Mouse (Mus musculus) embryonic facial prominence, embryonic 14.5 days (tissue): ENCODE results near the gene Itgam. TPM values are rescaled to one million over a fixed set of nuclear protein-coding genes. Genes with fewer than 3 reads are reported as not detected.
A peak's percentile ranks its signal among the peaks of the same experiment; 100 is the strongest.
"Not testable (repeated sequence)": the region's sequence is repeated elsewhere in the genome, so short reads cannot be mapped to it uniquely, and the experiment has no call there.

ENCODE experiments used
- ATAC-seq: fragments of 200-750 bp; cut with Nextera tagmentation; 2 replicates; pipeline ENCODE4 v1.8.0; 2017; ENCODE audit warnings: low read depth, moderate number of reproducible peaks, moderate TSS enrichment
- DNase-seq: peaks from one replicate; pipeline ENCODE4 v3.0.0-alpha.2; 2015; ENCODE audit warnings: low spot score
- H3K27ac ChIP-seq: fragments of 300-500 bp; sonication (generic); replicated peaks from 2 replicates; pipeline ENCODE4 v1.5.1; 2014; ENCODE audit warnings: low read depth, mild to moderate bottlenecking, low read length, moderate library complexity
- H3K27me3 ChIP-seq: fragments of 300-500 bp; sonication (generic); replicated peaks from 2 replicates; pipeline ENCODE4 v1.6.1; 2014; ENCODE audit warnings: low read length; ENCODE audit not compliant: control insufficient read depth, insufficient read depth
- H3K36me3 ChIP-seq: fragments of 300-500 bp; sonication (generic); 2 replicates; pipeline ENCODE4 v1.6.1; 2014; ENCODE audit warnings: low read length, mixed read lengths; ENCODE audit not compliant: control insufficient read depth, insufficient read depth
- H3K4me1 ChIP-seq: fragments of 300-500 bp; sonication (generic); 2 replicates; pipeline ENCODE4 v1.6.1; 2014; ENCODE audit warnings: antibody characterized with exemption, low read length; ENCODE audit not compliant: control insufficient read depth, insufficient read depth
- H3K4me2 ChIP-seq: fragments of 300-500 bp; sonication (generic); 2 replicates; pipeline ENCODE4 v1.6.1; 2014; ENCODE audit warnings: low read depth, mild to moderate bottlenecking, low read length, moderate library complexity, mixed read lengths
- H3K4me3 ChIP-seq: fragments of 300-500 bp; sonication (generic); 2 replicates; pipeline ENCODE4 v1.5.1; 2014; ENCODE audit warnings: low read depth, mild to moderate bottlenecking, low read length
- H3K9ac ChIP-seq: fragments of 300-500 bp; sonication (generic); 2 replicates; pipeline ENCODE4 v1.6.1; 2014; ENCODE audit warnings: low read depth, mild to moderate bottlenecking, low read length, moderate library complexity, mixed read lengths
- H3K9me3 ChIP-seq: fragments of 300-500 bp; sonication (generic); 2 replicates; pipeline ENCODE4 v1.6.1; 2016; ENCODE audit warnings: low read length; ENCODE audit not compliant: control insufficient read depth
- WGBS: fragments of 180-500 bp; shearing (Covaris S2); extraction: QIAGEN DNeasy Blood & Tissue Kit; methylation state at CpG from one replicate; pipeline ENCODE4 v1.1.7; 2014; 5-methylcytosine and 5-hydroxymethylcytosine counted together
- polyA plus RNA-seq: library from polyadenylated mRNA; unstranded; fragments of >200 nt; fragmentation: Nextera tagmentation; extraction: Ambion mirVana; gene quantifications from 2 replicates; pipeline ENCODE4 v1.2.1, GENCODE M21; 2014

Gene Itgam
- 1.0 and 1.4 TPM in 2 replicates for polyA plus RNA-seq

GRCm38 (mm10) chr7:128062456-128062855, at the start of gene Itgam, which contains the start of gene Gm49368:
Itgam (plus strand) TSS chr7:128062640.
Gm49368 (plus strand) TSS chr7:128062683.
- H3K27me3 ChIP-seq: no peaks in the 10 kb centered on the region
- H3K36me3 ChIP-seq: no peaks in the 10 kb centered on the region
- H3K4me3 ChIP-seq: no peak within 1 kb of the TSS
- H3K4me2 ChIP-seq: no peak within 1 kb of the TSS
- H3K9ac ChIP-seq: no peak within 1 kb of the TSS
- 84% methylated on average over 7 of the region's 7 CpGs for WGBS
- H3K27ac ChIP-seq: no peak within 1 kb of the TSS
- ATAC-seq (no peak), DNase-seq (no peak)
- no peaks in the 10 kb centered on the region for H3K9me3 ChIP-seq
- no peaks in the 10 kb centered on the region for H3K4me1 ChIP-seq

- Histone ChIP-seq H3K36me3 (no peaks in the 10 kb centered on the region), H3K27ac (no peak overlapping the region), H3K4me2 (no peak overlapping the region), H3K9ac (no peak overlapping the region), H3K27me3 (no peaks in the 10 kb centered on the region), H3K4me1 (no peaks in the 10 kb centered on the region), H3K4me3 (no peak overlapping the region), H3K9me3 (no peaks in the 10 kb centered on the region)
- ATAC-seq (no peak), DNase-seq (no peak)
- 91% methylated on average over 13 of the region's 13 CpGs for WGBS
These were observed 49.3 kb upstream of the Itgam start for GRCm38 (mm10) chr7:128013116-128013515.

- 74% methylated on average over 5 of the region's 5 CpGs for WGBS
- not testable (repeated sequence) for H3K4me2 ChIP-seq, H3K27me3 ChIP-seq, H3K4me1 ChIP-seq, ATAC-seq, H3K9ac ChIP-seq, DNase-seq, H3K4me3 ChIP-seq, H3K36me3 ChIP-seq, H3K9me3 ChIP-seq
- H3K27ac ChIP-seq: 0 out of 2 replicates have a peak overlapping the region, but pooled peaks have one; percentile 15
These were observed 46.3 kb upstream of the Itgam start for GRCm38 (mm10) chr7:128016134-128016533.

- H3K4me2 ChIP-seq: no peak overlapping the region
- no peaks in the 10 kb centered on the region for H3K4me1 ChIP-seq
- H3K4me3 ChIP-seq: no peak overlapping the region
- peak; percentile 18; the same call in 1 of the 2 replicates for ATAC-seq
- no peaks in the 10 kb centered on the region for H3K36me3 ChIP-seq
- H3K27me3 ChIP-seq: no peaks in the 10 kb centered on the region
- no peaks in the 10 kb centered on the region for H3K9me3 ChIP-seq
- H3K9ac ChIP-seq: no peak overlapping the region
- WGBS: 73% methylated on average over 6 of the region's 6 CpGs
- DNase-seq: peak; percentile 31
- H3K27ac ChIP-seq: no peak overlapping the region
These were observed 45.8 kb upstream of the Itgam start for GRCm38 (mm10) chr7:128016650-128017049.

- H3K4me3 ChIP-seq: no peak overlapping the region
- 89% methylated on average over 3 of the region's 3 CpGs for WGBS
These were observed 44.2 kb upstream of the Itgam start for GRCm38 (mm10) chr7:128018275-128018674.

GRCm38 (mm10) chr7:128019187-128019586, 43.3 kb upstream of the Itgam start:
- no peak overlapping the region for H3K9ac ChIP-seq
- no peak overlapping the region for H3K4me2 ChIP-seq
- no peaks in the 10 kb centered on the region for H3K27me3 ChIP-seq
- ATAC-seq: no peak
- no peaks in the 10 kb centered on the region for H3K9me3 ChIP-seq
- no peaks in the 10 kb centered on the region for H3K36me3 ChIP-seq
- no peaks in the 10 kb centered on the region for H3K4me1 ChIP-seq
- no peak overlapping the region for H3K27ac ChIP-seq
- DNase-seq: no peak
- 76% methylated on average over 2 of the region's 2 CpGs for WGBS
- H3K4me3 ChIP-seq: no peak overlapping the region

More at GRCm38 (mm10) chr7:128018275-128018674, 44.2 kb upstream of the Itgam start:
- no peak for ATAC-seq
- H3K27me3 ChIP-seq: no peaks in the 10 kb centered on the region
- H3K9ac ChIP-seq: no peak overlapping the region
- no peak overlapping the region for H3K4me2 ChIP-seq
- H3K36me3 ChIP-seq: no peaks in the 10 kb centered on the region
- H3K27ac ChIP-seq: no peak overlapping the region
- no peaks in the 10 kb centered on the region for H3K9me3 ChIP-seq
- no peak for DNase-seq
- H3K4me1 ChIP-seq: no peaks in the 10 kb centered on the region

- DNase-seq (no peak), ATAC-seq (no peak)
These were observed 39.5 kb upstream of the Itgam start for GRCm38 (mm10) chr7:128022974-128023373.

GRCm38 (mm10) chr7:128023565-128023964, 38.9 kb upstream of the Itgam start:
- H3K36me3 ChIP-seq: no peaks in the 10 kb centered on the region
- no peaks in the 10 kb centered on the region for H3K9me3 ChIP-seq
- no peaks in the 10 kb centered on the region for H3K4me1 ChIP-seq
- H3K9ac ChIP-seq: no peak overlapping the region
- no peak for ATAC-seq
- H3K27ac ChIP-seq: no peak overlapping the region
- DNase-seq: no peak
- H3K27me3 ChIP-seq: no peaks in the 10 kb centered on the region
- no peak overlapping the region for H3K4me2 ChIP-seq
- WGBS: 92% methylated on average over 4 of the region's 4 CpGs
- no peak overlapping the region for H3K4me3 ChIP-seq

More at GRCm38 (mm10) chr7:128022974-128023373, 39.5 kb upstream of the Itgam start:
- Histone ChIP-seq H3K4me2 (no peak overlapping the region), H3K9ac (no peak overlapping the region), H3K4me1 (no peaks in the 10 kb centered on the region), H3K4me3 (no peak overlapping the region), H3K9me3 (no peaks in the 10 kb centered on the region), H3K27me3 (no peaks in the 10 kb centered on the region), H3K27ac (no peak overlapping the region), H3K36me3 (no peaks in the 10 kb centered on the region)
- 61% methylated on average over 8 of the region's 8 CpGs for WGBS

- no peak overlapping the region for H3K4me3 ChIP-seq
- DNase-seq (no peak), ATAC-seq (no peak)
- no peaks in the 10 kb centered on the region for H3K27me3 ChIP-seq
- no peak overlapping the region for H3K27ac ChIP-seq
- H3K9me3 ChIP-seq: no peaks in the 10 kb centered on the region
- 92% methylated on average over 9 of the region's 9 CpGs for WGBS
- H3K36me3 ChIP-seq: no peaks in the 10 kb centered on the region
- H3K4me1 ChIP-seq: no peaks in the 10 kb centered on the region
- no peak overlapping the region for H3K9ac ChIP-seq
- no peak overlapping the region for H3K4me2 ChIP-seq
These were observed 38.1 kb upstream of the Itgam start for GRCm38 (mm10) chr7:128024364-128024763.
